Mouse (Mus musculus) embryonic facial prominence, embryonic 13.5 days (tissue): ENCODE results near the gene Arhgap33. TPM values are rescaled to one million over a fixed set of nuclear protein-coding genes. Genes with fewer than 3 reads are reported as not detected.

Experiments
- ATAC-seq: fragments of 200-750 bp; cut with Nextera tagmentation; 2 replicates; pipeline ENCODE4 v1.8.0; 2017; ENCODE audit warnings: low read depth; ENCODE audit not compliant: insufficient number of reproducible peaks, insufficient read depth, low FRiP score, low TSS enrichment
- H3K27ac ChIP-seq: fragments of 300-500 bp; sonication (generic); 2 replicates; pipeline ENCODE4 v1.5.1; 2015; ENCODE audit warnings: moderate library complexity, mild to moderate bottlenecking, inconsistent platforms
- H3K27me3 ChIP-seq: fragments of 300-500 bp; sonication (generic); 2 replicates; pipeline ENCODE4 v1.6.1; 2015; ENCODE audit warnings: mild to moderate bottlenecking, inconsistent platforms
- H3K36me3 ChIP-seq: fragments of 300-500 bp; sonication (generic); 2 replicates; pipeline ENCODE4 v1.6.1; 2015; ENCODE audit warnings: mild to moderate bottlenecking, inconsistent platforms
- H3K4me1 ChIP-seq: fragments of 300-500 bp; sonication (generic); 2 replicates; pipeline ENCODE4 v1.6.1; 2015; ENCODE audit warnings: inconsistent platforms
- H3K4me2 ChIP-seq: fragments of 300-500 bp; sonication (generic); 2 replicates; pipeline ENCODE4 v1.6.1; 2015; ENCODE audit warnings: moderate library complexity, mild to moderate bottlenecking, inconsistent platforms
- H3K4me3 ChIP-seq: fragments of 300-500 bp; sonication (generic); 2 replicates; pipeline ENCODE4 v1.5.1; 2015; ENCODE audit warnings: mild to moderate bottlenecking, inconsistent platforms
- H3K9ac ChIP-seq: fragments of 300-500 bp; sonication (generic); 2 replicates; pipeline ENCODE4 v1.6.1; 2015; ENCODE audit warnings: mild to moderate bottlenecking, inconsistent platforms
- H3K9me3 ChIP-seq: fragments of 300-500 bp; sonication (generic); 2 replicates; pipeline ENCODE4 v1.6.1; 2016; ENCODE audit warnings: inconsistent platforms
- WGBS: fragments of 180-500 bp; shearing (Covaris S2); methylation state at CpG from one replicate; pipeline ENCODE4 v1.1.7; 2015; ENCODE audit warnings: mixed read lengths; 5-methylcytosine and 5-hydroxymethylcytosine counted together
- polyA plus RNA-seq: library from polyadenylated mRNA; unstranded; fragments of >200 nt; fragmentation: Nextera tagmentation; extraction: Ambion mirVana; gene quantifications from 2 replicates; pipeline ENCODE4 v1.2.1, GENCODE M21; 2015

The Arhgap33 gene
- 16.4 and 17.5 TPM in 2 replicates for polyA plus RNA-seq

- peak within 1 kb of the TSS; percentile 76 for H3K4me2 ChIP-seq
These were observed at the start of gene Arhgap33 for GRCm38 (mm10) chr7:30534633-30535577. Arhgap33 (minus strand) TSS chr7:30535060.

GRCm38 (mm10) chr7:30584339-30584738 lies 49.5 kb upstream of the Arhgap33 start:
- peaks cover 13% of the 10 kb centered on the region for H3K4me1 ChIP-seq
- no peak for ATAC-seq
- no peaks in the 10 kb centered on the region for H3K9me3 ChIP-seq
- H3K4me3 ChIP-seq, result no peak overlapping the region
- no peak overlapping the region for H3K27ac ChIP-seq
- H3K4me2 ChIP-seq, result no peak overlapping the region
- 0 out of 2 replicates have a peak overlapping the region, but pooled peaks have one; percentile 36 for H3K9ac ChIP-seq
- 91% methylated on average over 10 of the region's 10 CpGs for WGBS
- no peaks in the 10 kb centered on the region for H3K27me3 ChIP-seq
- H3K36me3 ChIP-seq, result peaks cover 75% of the 10 kb centered on the region

More at GRCm38 (mm10) chr7:30534633-30535577, at the start of gene Arhgap33:
- peaks cover 34% of the 10 kb centered on the region for H3K4me1 ChIP-seq
- H3K9me3 ChIP-seq, result no peaks in the 10 kb centered on the region
- peak within 1 kb of the TSS; percentile 70 for H3K4me3 ChIP-seq
- H3K36me3 ChIP-seq, result peaks cover 40% of the 10 kb centered on the region
- no peaks in the 10 kb centered on the region for H3K27me3 ChIP-seq
- H3K27ac ChIP-seq, result peak within 1 kb of the TSS; percentile 71
- H3K9ac ChIP-seq, result peak within 1 kb of the TSS; percentile 78
- 2% methylated on average over 43 of the region's 84 CpGs for WGBS
- ATAC-seq, result peak; percentile 87

GRCm38 (mm10) chr7:30581547-30581946 lies 46.7 kb upstream of the Arhgap33 start:
- no peak overlapping the region for H3K27ac ChIP-seq
- H3K4me2 ChIP-seq, result no peak overlapping the region
- no peak for ATAC-seq
- H3K4me3 ChIP-seq, result no peak overlapping the region
- peaks cover 1% of the 10 kb centered on the region; the same call in 1 of the 2 replicates for H3K4me1 ChIP-seq
- H3K27me3 ChIP-seq, result no peaks in the 10 kb centered on the region
- H3K9me3 ChIP-seq, result no peaks in the 10 kb centered on the region
- peaks cover 99% of the 10 kb centered on the region for H3K36me3 ChIP-seq
- no peak overlapping the region for H3K9ac ChIP-seq
- 95% methylated on average over 16 of the region's 16 CpGs for WGBS

- Histone ChIP-seq H3K27ac (no peak overlapping the region), H3K4me2 (no peak overlapping the region), H3K4me3 (no peak overlapping the region), H3K9ac (no peak overlapping the region), H3K27me3 (no peaks in the 10 kb centered on the region), H3K36me3 (peaks cover 99% of the 10 kb centered on the region), H3K9me3 (no peaks in the 10 kb centered on the region), H3K4me1 (no peaks in the 10 kb centered on the region)
- ATAC-seq, result no peak
- WGBS, result 96% methylated on average over 8 of the region's 8 CpGs
These were observed 45.1 kb upstream of the Arhgap33 start for GRCm38 (mm10) chr7:30579950-30580349.

DNA sequence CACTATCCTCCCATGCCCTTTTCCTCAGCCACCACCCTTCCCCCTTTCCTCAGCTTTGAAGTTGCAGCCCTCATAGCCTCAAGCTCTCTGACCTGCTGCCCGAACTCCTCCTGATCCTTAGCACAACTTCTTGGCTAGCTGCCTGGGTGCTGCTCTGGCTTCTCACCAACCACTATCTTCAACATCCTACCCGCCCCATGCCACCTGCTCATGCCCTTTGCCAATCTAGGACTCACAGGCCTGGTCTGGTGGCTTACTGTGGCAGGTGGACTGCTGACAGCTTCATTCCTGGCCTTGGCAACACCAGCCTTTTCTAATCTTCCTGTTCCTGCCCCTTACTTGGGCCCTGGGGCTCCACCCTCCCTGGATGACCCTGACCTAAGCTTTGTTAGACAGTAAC lies 38.1 kb upstream of the Arhgap33 start:
- H3K9me3 ChIP-seq, result no peaks in the 10 kb centered on the region
- WGBS, result 71% methylated on average over 2 of the region's 2 CpGs
- H3K27ac ChIP-seq, result no peak overlapping the region
- H3K4me3 ChIP-seq, result no peak overlapping the region
- no peak for ATAC-seq
- H3K9ac ChIP-seq, result no peak overlapping the region
- no peaks in the 10 kb centered on the region for H3K27me3 ChIP-seq
- no peaks in the 10 kb centered on the region for H3K4me1 ChIP-seq
- H3K4me2 ChIP-seq, result no peak overlapping the region
- peaks cover 97% of the 10 kb centered on the region for H3K36me3 ChIP-seq

GRCm38 (mm10) chr7:30572389-30572788 lies 37.5 kb upstream of the Arhgap33 start:
- ATAC-seq, result no peak
- no peak overlapping the region for H3K9ac ChIP-seq
- H3K4me1 ChIP-seq, result no peaks in the 10 kb centered on the region
- peaks cover 94% of the 10 kb centered on the region for H3K36me3 ChIP-seq
- no peak overlapping the region for H3K27ac ChIP-seq
- H3K4me3 ChIP-seq, result no peak overlapping the region
- no peaks in the 10 kb centered on the region for H3K27me3 ChIP-seq
- 90% methylated on average over 5 of the region's 5 CpGs for WGBS
- H3K9me3 ChIP-seq, result no peaks in the 10 kb centered on the region
- H3K4me2 ChIP-seq, result no peak overlapping the region

DNA sequence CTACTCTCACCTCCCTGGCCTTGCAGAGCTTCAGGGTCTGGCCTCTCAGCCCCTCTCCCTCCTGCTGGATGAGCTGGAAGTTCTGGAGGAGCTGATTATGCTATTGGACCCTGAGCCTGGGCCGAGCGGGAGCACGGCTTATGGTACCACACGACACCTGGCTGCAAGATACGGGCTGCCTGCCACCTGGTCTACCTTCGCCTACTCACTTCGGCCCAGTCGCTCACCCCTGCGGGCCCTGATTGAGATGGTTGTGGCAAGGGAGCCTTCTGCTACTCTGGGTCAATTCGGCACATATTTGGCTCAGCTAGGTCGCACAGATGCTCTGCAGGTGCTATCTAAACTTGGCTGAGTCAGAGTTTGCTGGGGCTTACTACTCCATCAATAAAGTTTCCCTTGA lies 32.7 kb upstream of the Arhgap33 start:
- WGBS, result 92% methylated on average over 11 of the region's 11 CpGs
- no peak for ATAC-seq
- H3K4me1 ChIP-seq, result peaks cover 9% of the 10 kb centered on the region
- no peak overlapping the region for H3K4me2 ChIP-seq
- no peak overlapping the region for H3K9ac ChIP-seq
- H3K27me3 ChIP-seq, result no peaks in the 10 kb centered on the region
- H3K36me3 ChIP-seq, result peaks cover 74% of the 10 kb centered on the region
- no peak overlapping the region for H3K27ac ChIP-seq
- no peak overlapping the region for H3K4me3 ChIP-seq
- no peaks in the 10 kb centered on the region for H3K9me3 ChIP-seq

- WGBS, result 90% methylated on average over 9 of the region's 9 CpGs
- no peak overlapping the region for H3K4me2 ChIP-seq
- ATAC-seq, result no peak
- no peak overlapping the region for H3K4me3 ChIP-seq
- no peak overlapping the region for H3K9ac ChIP-seq
- H3K36me3 ChIP-seq, result peaks cover 62% of the 10 kb centered on the region
- H3K27me3 ChIP-seq, result no peaks in the 10 kb centered on the region
- no peaks in the 10 kb centered on the region for H3K9me3 ChIP-seq
- no peak overlapping the region for H3K27ac ChIP-seq
- H3K4me1 ChIP-seq, result peaks cover 20% of the 10 kb centered on the region
These were observed 31.2 kb upstream of the Arhgap33 start for GRCm38 (mm10) chr7:30566033-30566432.

GRCm38 (mm10) chr7:30564970-30565571 lies 30.2 kb upstream of the Arhgap33 start, which contains the start of gene Igflr1:
Igflr1 (plus strand) TSS chr7:30565427.
- whole genome bisulfite sequencing, result 94% methylated on average over 12 of the region's 12 CpGs
- Histone ChIP-seq H3K4me1 (peaks cover 22% of the 10 kb centered on the region), H3K36me3 (peaks cover 52% of the 10 kb centered on the region), H3K9me3 (no peaks in the 10 kb centered on the region), H3K27me3 (no peaks in the 10 kb centered on the region), H3K27ac (no peak within 1 kb of the TSS), H3K9ac (peak within 1 kb of the TSS; percentile 83), H3K4me2 (peak within 1 kb of the TSS; percentile 82), H3K4me3 (peak within 1 kb of the TSS; percentile 76)
- no peak for ATAC-seq

GRCm38 (mm10) chr7:30563906-30564280 lies 29.0 kb upstream of the Arhgap33 start:
- Histone ChIP-seq H3K9me3 (no peaks in the 10 kb centered on the region), H3K9ac (peak overlapping the region; percentile 83), H3K4me2 (peak overlapping the region; percentile 82), H3K4me1 (peaks cover 27% of the 10 kb centered on the region), H3K27ac (peak overlapping the region; percentile 96), H3K27me3 (no peaks in the 10 kb centered on the region), H3K4me3 (peak overlapping the region; percentile 76), H3K36me3 (peaks cover 40% of the 10 kb centered on the region)
- ATAC-seq, result no peak
- 21% methylated on average over 6 of the region's 6 CpGs for WGBS

GRCm38 (mm10) chr7:30563117-30563905 lies 28.5 kb upstream of the Arhgap33 start, which contains the start of the genes U2af1l4, Gm49396 and Psenen:
U2af1l4 (plus strand) TSS chr7:30563301.
Gm49396 (plus strand) TSS chr7:30563344.
Psenen (minus strand) TSS chr7:30563627.
- under 1% methylated on average over 45 of the region's 45 CpGs for WGBS
- no peaks in the 10 kb centered on the region for H3K27me3 ChIP-seq

More at GRCm38 (mm10) chr7:30563117-30563905, 28.5 kb upstream of the Arhgap33 start, which contains the start of the genes U2af1l4, Gm49396 and Psenen:
- peaks cover 34% of the 10 kb centered on the region for H3K36me3 ChIP-seq
- peak within 1 kb of the TSS; percentile 96 for H3K27ac ChIP-seq
- H3K4me3 ChIP-seq, result peak within 1 kb of the TSS; percentile 76
- peak within 1 kb of the TSS; percentile 82 for H3K4me2 ChIP-seq
- peaks cover 33% of the 10 kb centered on the region for H3K4me1 ChIP-seq
- peak; percentile 84 for ATAC-seq
- H3K9me3 ChIP-seq, result no peaks in the 10 kb centered on the region
- peak within 1 kb of the TSS; percentile 83 for H3K9ac ChIP-seq
